Mouse (Mus musculus) spleen, adult 2 months (tissue): ENCODE data around the gene C2cd3. TPM values are rescaled to one million over a fixed set of nuclear protein-coding genes. Genes with fewer than 3 reads are reported as not detected.

Experiments
- DNase-seq, 2 experiments: peaks; one replicate each; pipeline versions ENCODE4 v3.0.0 to v3.0.0-alpha.2; 2012 to 2021; ENCODE audit warnings: low spot score in 2 of 2, low read depth in 1 of 2
- H3K27ac ChIP-seq: fragments of 200-500 bp; 2 replicates; pipeline ENCODE4 v1.5.1; 2012; ENCODE audit warnings: low read length, inconsistent platforms; ENCODE audit not compliant: insufficient read depth
- H3K27me3 ChIP-seq: fragments of 200-500 bp; 2 replicates; pipeline ENCODE4 v1.6.1; 2012; ENCODE audit warnings: mild to moderate bottlenecking, moderate library complexity, low read length, inconsistent platforms; ENCODE audit not compliant: control insufficient read depth, insufficient read depth
- H3K36me3 ChIP-seq: fragments of 200-500 bp; 2 replicates; pipeline ENCODE4 v1.6.1; 2012; ENCODE audit warnings: mild to moderate bottlenecking, low read length, inconsistent platforms; ENCODE audit not compliant: control insufficient read depth, insufficient read depth
- H3K4me1 ChIP-seq: fragments of 200-500 bp; 2 replicates; pipeline ENCODE4 v1.6.1; 2011; ENCODE audit warnings: inconsistent platforms; ENCODE audit not compliant: control insufficient read depth, insufficient read depth, insufficient read length
- H3K4me3 ChIP-seq: fragments of 200-500 bp; 2 replicates; pipeline ENCODE4 v1.5.1; 2011; ENCODE audit warnings: mild to moderate bottlenecking, inconsistent platforms; ENCODE audit not compliant: insufficient read depth, insufficient read length; ENCODE audit errors: extremely low read depth
- CTCF ChIP-seq: fragments of 200-500 bp; IDR thresholded peaks from 2 replicates; pipeline ENCODE4 v1.5.1; 2011; ENCODE audit warnings: mild to moderate bottlenecking, inconsistent platforms; ENCODE audit not compliant: insufficient read depth, insufficient read length, insufficient replicate concordance; ENCODE audit errors: extremely low read depth
- POLR2A ChIP-seq: fragments of 200-500 bp; IDR thresholded peaks from 2 replicates; pipeline ENCODE4 v1.6.1; 2011; ENCODE audit warnings: low read depth, low read length, inconsistent platforms
- WGBS: fragments of 180-500 bp; shearing (Covaris S2); methylation state at CpG from one replicate; pipeline ENCODE4 v1.1.7; 2018; 5-methylcytosine and 5-hydroxymethylcytosine counted together
- polyA plus RNA-seq: library from polyadenylated mRNA; depleted of rRNA; stranded (reverse); fragments of >200 nt; gene quantifications from 2 replicates; pipeline ENCODE4 v1.2.3, GENCODE M21; 2012

C2cd3 gene
- polyA plus RNA-seq, 1 experiment = 24.1 TPM

DNA sequence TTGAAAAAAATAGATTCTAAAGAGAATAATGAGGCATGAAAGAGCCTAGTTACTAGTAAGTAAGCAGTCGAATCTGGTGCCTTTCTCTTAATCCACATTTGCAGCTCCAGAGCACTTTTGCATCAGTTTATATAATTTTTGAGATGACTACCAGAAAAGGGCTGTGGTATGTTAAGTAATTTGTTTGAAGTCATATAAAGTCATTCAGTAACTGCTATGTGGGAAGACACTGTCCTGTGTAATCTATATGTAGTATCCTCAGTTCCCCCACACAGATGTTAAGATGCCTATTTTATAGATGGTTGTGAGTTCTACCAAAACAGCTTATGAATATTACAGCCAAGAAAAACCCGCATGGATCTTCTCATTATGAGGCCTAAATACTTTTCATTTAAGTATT lies 6.2 kb downstream of the C2cd3 start:
- Histone ChIP-seq H3K4me1 (no peaks in the 10 kb centered on the region), H3K4me3 (no peak overlapping the region), H3K27ac (no peak overlapping the region), H3K36me3 (peaks cover 27% of the 10 kb centered on the region), H3K27me3 (no peaks in the 10 kb centered on the region)
- TF ChIP-seq CTCF (no peak), POLR2A (no peak)
- no peak for DNase-seq
- 91% methylated on average over 2 of the region's 2 CpGs for WGBS

DNA sequence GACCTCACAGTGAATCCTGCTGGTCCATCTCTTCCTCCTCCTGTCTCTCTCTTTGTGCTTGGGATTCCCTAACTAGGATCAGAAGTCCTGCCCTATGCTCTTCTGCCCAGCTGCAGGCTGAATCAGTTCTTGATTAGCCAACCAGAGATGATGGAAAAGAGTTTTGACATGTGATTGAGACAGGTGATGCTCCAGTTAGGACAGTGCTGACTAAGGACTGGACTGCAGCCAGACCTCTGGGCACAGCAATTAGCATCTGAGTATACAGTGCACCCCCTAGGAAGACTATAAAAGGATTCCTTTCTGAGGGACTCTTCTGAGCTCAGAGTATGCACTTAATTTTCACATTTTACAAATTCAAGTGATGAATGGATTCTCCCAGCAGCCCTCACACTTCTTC lies 9.1 kb downstream of the C2cd3 start:
- no peak for DNase-seq
- peaks cover 19% of the 10 kb centered on the region for H3K36me3 ChIP-seq
- H3K27ac ChIP-seq = no peak overlapping the region
- no peaks in the 10 kb centered on the region for H3K27me3 ChIP-seq
- no peaks in the 10 kb centered on the region for H3K4me1 ChIP-seq
- TF ChIP-seq POLR2A = no peak
- no peak for TF ChIP-seq CTCF
- H3K4me3 ChIP-seq = no peak overlapping the region

DNA sequence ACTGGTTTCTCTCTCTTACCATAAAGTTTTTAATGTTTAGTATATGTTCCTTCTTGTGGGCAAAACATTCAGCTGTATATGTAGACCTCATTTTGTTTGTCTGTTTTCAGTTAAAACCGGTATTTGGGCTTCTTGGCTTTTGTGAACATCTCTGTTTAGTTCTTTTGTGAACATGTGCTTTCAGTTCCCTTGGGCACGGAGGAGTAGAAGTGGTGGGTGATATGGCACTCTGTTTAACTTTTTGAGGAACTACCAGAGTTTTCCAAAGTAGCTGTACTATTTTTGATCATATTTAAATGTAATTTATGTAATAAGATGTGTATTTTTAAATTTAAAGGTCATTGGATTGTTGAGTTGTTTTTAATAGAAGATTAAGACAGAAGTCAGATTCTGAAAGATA lies 11.2 kb downstream of the C2cd3 start:
- Histone ChIP-seq H3K27me3 (no peaks in the 10 kb centered on the region), H3K27ac (no peak overlapping the region), H3K4me1 (no peaks in the 10 kb centered on the region), H3K36me3 (peaks cover 14% of the 10 kb centered on the region), H3K4me3 (no peak overlapping the region)
- TF ChIP-seq POLR2A (no peak), CTCF (no peak)
- WGBS = 44% methylated on average over 2 of the region's 2 CpGs
- no peak for DNase-seq

DNA sequence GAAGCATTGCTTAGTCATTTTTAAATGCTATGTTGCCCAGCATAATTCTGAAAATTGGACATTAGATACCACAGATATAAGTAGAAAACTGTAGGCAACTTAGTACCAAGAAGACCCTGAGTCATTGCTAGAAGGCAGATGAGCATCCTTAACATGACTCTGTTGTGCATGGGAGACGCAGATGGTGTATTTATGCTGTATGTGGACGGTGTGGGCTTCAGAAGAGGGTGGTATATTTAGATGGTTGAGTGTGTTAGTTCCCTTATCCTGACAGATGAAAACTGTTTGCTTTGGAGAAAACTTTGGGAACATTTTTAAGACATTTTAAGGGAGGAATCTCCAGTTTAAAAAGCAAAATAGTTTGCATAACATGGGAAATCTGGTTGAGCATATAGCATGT lies 16.1 kb downstream of the C2cd3 start:
- H3K4me1 ChIP-seq = no peaks in the 10 kb centered on the region
- H3K4me3 ChIP-seq = no peak overlapping the region
- H3K27me3 ChIP-seq = no peaks in the 10 kb centered on the region
- 93% methylated on average over 2 of the region's 2 CpGs for whole genome bisulfite sequencing
- H3K36me3 ChIP-seq = peaks cover 22% of the 10 kb centered on the region
- TF ChIP-seq POLR2A (no peak), CTCF (no peak)
- no peak overlapping the region for H3K27ac ChIP-seq
- DNase-seq = no peak

DNA sequence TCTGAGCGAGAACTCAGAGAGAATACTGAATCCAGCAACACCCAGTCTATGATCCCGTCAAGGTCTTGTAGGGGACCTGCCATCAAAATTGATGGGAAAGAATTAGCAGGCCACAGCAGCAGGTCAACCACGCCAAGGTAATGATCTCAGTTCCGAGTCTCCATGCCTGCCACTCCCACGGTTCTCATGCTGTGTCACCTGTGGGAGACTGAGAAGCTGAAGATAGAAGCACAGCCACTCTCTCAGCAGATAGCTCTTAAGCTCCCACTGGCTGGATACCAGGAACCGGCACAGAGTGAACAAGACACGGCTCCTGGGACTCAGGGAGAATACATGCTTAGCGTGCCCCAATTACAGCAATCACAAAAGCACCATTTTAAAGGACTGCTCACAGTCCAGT lies 18.1 kb downstream of the C2cd3 start:
- H3K4me1 ChIP-seq = no peaks in the 10 kb centered on the region
- no peak overlapping the region for H3K4me3 ChIP-seq
- DNase-seq = no peak
- whole genome bisulfite sequencing = 91% methylated on average over 8 of the region's 8 CpGs
- TF ChIP-seq POLR2A (no peak), CTCF (no peak)
- H3K27ac ChIP-seq = no peak overlapping the region
- peaks cover 28% of the 10 kb centered on the region for H3K36me3 ChIP-seq
- H3K27me3 ChIP-seq = no peaks in the 10 kb centered on the region

DNA sequence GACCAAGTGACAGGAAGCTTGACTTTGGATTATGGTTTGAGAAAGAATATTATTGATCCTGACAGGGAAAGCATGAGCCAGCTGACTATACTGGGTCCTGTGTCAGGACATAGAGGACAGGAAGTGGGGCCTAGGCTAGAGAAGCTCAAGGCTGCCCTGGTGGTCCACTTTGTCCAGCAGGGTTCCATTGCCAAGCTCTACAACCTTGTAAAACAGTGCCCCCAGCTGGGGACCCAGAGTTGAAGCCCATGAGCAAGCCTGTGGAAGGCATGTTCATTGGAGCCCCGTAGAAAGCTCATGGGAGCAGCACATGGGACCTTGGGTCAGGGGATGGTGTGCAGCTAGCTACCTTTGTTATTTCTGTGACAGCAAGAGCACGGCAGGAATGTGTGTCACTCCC lies 20.2 kb downstream of the C2cd3 start:
- WGBS = 87% methylated on average over 2 of the region's 2 CpGs
- no peak for DNase-seq
- TF ChIP-seq POLR2A (no peak), CTCF (no peak)
- H3K27ac ChIP-seq = no peak overlapping the region
- no peaks in the 10 kb centered on the region for H3K4me1 ChIP-seq
- H3K36me3 ChIP-seq = peaks cover 34% of the 10 kb centered on the region
- no peak overlapping the region for H3K4me3 ChIP-seq
- H3K27me3 ChIP-seq = no peaks in the 10 kb centered on the region

DNA sequence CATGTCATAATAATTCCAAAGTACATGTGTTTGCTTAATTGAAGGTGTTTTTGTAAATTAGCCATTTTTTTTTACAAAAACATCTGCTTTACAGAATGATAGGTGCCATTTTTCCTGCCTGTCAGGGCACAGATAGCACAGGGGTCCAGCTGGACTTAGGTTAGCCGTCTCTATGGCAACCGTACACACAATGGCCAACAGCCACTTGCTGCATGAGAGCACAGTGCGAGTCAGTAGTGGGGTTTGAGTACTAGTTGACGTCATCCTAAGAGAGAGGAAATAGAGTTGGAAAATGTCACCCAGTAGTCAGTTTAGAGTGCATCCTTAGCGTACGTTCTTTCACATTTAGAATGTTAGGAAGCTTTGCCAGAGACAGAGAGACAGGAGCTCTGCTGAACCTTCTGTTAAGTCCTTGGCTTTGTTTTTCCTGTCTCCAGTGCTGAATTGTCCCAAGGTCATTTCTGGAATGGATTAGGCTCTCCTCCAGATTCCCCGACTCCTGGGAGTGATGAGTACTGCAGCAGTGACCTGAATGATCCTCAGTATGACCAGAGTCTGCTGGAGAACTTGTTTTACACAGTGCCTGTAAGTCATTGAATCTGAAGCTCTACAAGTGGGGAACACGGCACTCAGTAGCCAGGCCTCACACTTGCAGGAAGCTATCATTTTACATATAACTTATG lies 27.3 kb downstream of the C2cd3 start:
- TF ChIP-seq POLR2A (no peak), CTCF (no peak)
- peaks cover 26% of the 10 kb centered on the region for H3K36me3 ChIP-seq
- H3K27ac ChIP-seq = no peak overlapping the region
- H3K27me3 ChIP-seq = no peaks in the 10 kb centered on the region
- no peak for DNase-seq
- H3K4me1 ChIP-seq = no peaks in the 10 kb centered on the region
- no peak overlapping the region for H3K4me3 ChIP-seq
- 91% methylated on average over 8 of the region's 8 CpGs for WGBS
